Mouse (Mus musculus) MEL (cell line): ENCODE measurements around the gene Prdm16. TPM values are rescaled to one million over a fixed set of nuclear protein-coding genes. Genes with fewer than 3 reads are reported as not detected.

Experiments used
- DNase-seq: peaks from one replicate; pipeline ENCODE4 v3.0.0; 2011; ENCODE audit warnings: low read depth, low spot score
- H3K27ac ChIP-seq: 2 replicates; pipeline ENCODE4 v1.5.1; 2012; ENCODE audit warnings: low read depth, mild to moderate bottlenecking, control low read depth, low read length, moderate library complexity; ENCODE audit not compliant: control insufficient read depth
- H3K27me3 ChIP-seq, 2 experiments: fragments of 150-350 bp in 1 of 2; sonication (generic) in 1 of 2; 2 replicates each; pipeline ENCODE4 v1.6.1; 2012; ENCODE audit warnings: low read length in 2 of 2, mild to moderate bottlenecking in 2 of 2, improper control_type of control experiment in 1 of 2, moderate library complexity in 1 of 2; ENCODE audit not compliant: insufficient read depth in 2 of 2, control insufficient read depth in 1 of 2
- H3K36me3 ChIP-seq, 2 experiments: 2 replicates each; pipeline ENCODE4 v1.6.1; 2012 to 2014; ENCODE audit warnings: low read length in 2 of 2, improper control_type of control experiment in 1 of 2, inconsistent platforms in 1 of 2, mild to moderate bottlenecking in 1 of 2; ENCODE audit not compliant: insufficient read depth in 2 of 2, control insufficient read depth in 1 of 2
- H3K4me1 ChIP-seq, 2 experiments: fragments of 150-350 bp in 1 of 2; sonication (generic) in 1 of 2; 2 replicates each; pipeline ENCODE4 v1.6.1; 2012; ENCODE audit warnings: low read length in 2 of 2, improper control_type of control experiment in 1 of 2, mild to moderate bottlenecking in 1 of 2; ENCODE audit not compliant: insufficient read depth in 2 of 2, control insufficient read depth in 1 of 2
- H3K4me3 ChIP-seq, 2 experiments: fragments of 150-350 bp in 1 of 2; sonication (generic) in 1 of 2; 2 replicates each; pipeline ENCODE4 v1.5.1; 2012; ENCODE audit warnings: low read depth in 2 of 2, low read length in 2 of 2, mild to moderate bottlenecking in 2 of 2, moderate library complexity in 2 of 2, control low read depth in 1 of 2, improper control_type of control experiment in 1 of 2; ENCODE audit not compliant: control insufficient read depth in 1 of 2, insufficient read depth in 1 of 2
- H3K79me2 ChIP-seq: 2 replicates; pipeline ENCODE4 v1.6.1; 2012; ENCODE audit warnings: mild to moderate bottlenecking, low read length, moderate library complexity; ENCODE audit not compliant: control insufficient read depth, poor library complexity, insufficient read depth
- H3K9ac ChIP-seq: 2 replicates; pipeline ENCODE4 v1.6.1; 2012; ENCODE audit warnings: low read depth, mild to moderate bottlenecking, control low read depth, low read length, moderate library complexity; ENCODE audit not compliant: control insufficient read depth, poor library complexity, severe bottlenecking
- H3K9me3 ChIP-seq: fragments of 150-350 bp; sonication (generic); replicated peaks from 2 replicates; pipeline ENCODE4 v1.6.1; 2012; ENCODE audit warnings: mild to moderate bottlenecking, low read length, improper control_type of control experiment, moderate library complexity; ENCODE audit not compliant: insufficient read depth
- BHLHE40 ChIP-seq: IDR thresholded peaks from 2 replicates; pipeline ENCODE4 v1.6.1; 2012; ENCODE audit warnings: low read depth, mild to moderate bottlenecking, inconsistent platforms, low read length, improper control_type of control experiment, borderline replicate concordance
- CHD1 ChIP-seq: IDR thresholded peaks from 2 replicates; pipeline ENCODE4 v1.6.1; 2012; ENCODE audit warnings: low read depth, mild to moderate bottlenecking, inconsistent platforms, low read length, improper control_type of control experiment
- CHD2 ChIP-seq: IDR thresholded peaks from 2 replicates; pipeline ENCODE4 v1.6.1; 2011; ENCODE audit warnings: low read length, improper control_type of control experiment
- CTCF ChIP-seq, 3 experiments: IDR thresholded peaks in 2 of 3; conservative IDR thresholded peaks in 1 of 3; 2 replicates each; pipeline ENCODE4 v1.5.1; 2011 to 2012; ENCODE audit warnings: low read length in 3 of 3, low read depth in 2 of 3, mild to moderate bottlenecking in 2 of 3, improper control_type of control experiment in 1 of 3, inconsistent platforms in 1 of 3, mixed read lengths in 1 of 3, moderate library complexity in 1 of 3; ENCODE audit not compliant: control insufficient read depth in 1 of 3, insufficient read depth in 1 of 3, poor library complexity in 1 of 3, severe bottlenecking in 1 of 3
- E2F4 ChIP-seq: IDR thresholded peaks from 2 replicates; pipeline ENCODE4 v1.6.1; 2011; ENCODE audit warnings: low read depth, low read length, improper control_type of control experiment, borderline replicate concordance
- ELF1 ChIP-seq: IDR thresholded peaks from 2 replicates; pipeline ENCODE4 v1.6.1; 2014; ENCODE audit warnings: low read depth, mild to moderate bottlenecking, inconsistent platforms, low read length, improper control_type of control experiment, moderate library complexity
- EP300 ChIP-seq, 2 experiments: IDR thresholded peaks; 2 replicates each; pipeline ENCODE4 v1.6.1; 2011; ENCODE audit warnings: improper control_type of control experiment in 2 of 2, low read length in 2 of 2, low read depth in 1 of 2, mild to moderate bottlenecking in 1 of 2
- JUND ChIP-seq: IDR thresholded peaks from 2 replicates; pipeline ENCODE4 v1.6.1; 2011; ENCODE audit warnings: low read depth, mild to moderate bottlenecking, improper control_type of control experiment, low read length
- KAT2A ChIP-seq: conservative IDR thresholded peaks from 2 replicates; pipeline ENCODE4 v1.6.1; 2012; ENCODE audit warnings: low read depth, low read length, improper control_type of control experiment, inconsistent platforms
- MAX ChIP-seq: IDR thresholded peaks from 2 replicates; pipeline ENCODE4 v1.6.1; 2011; ENCODE audit warnings: low read length, improper control_type of control experiment
- MAZ ChIP-seq: IDR thresholded peaks from 2 replicates; pipeline ENCODE4 v1.6.1; 2012; ENCODE audit warnings: low read depth, mild to moderate bottlenecking, inconsistent platforms, low read length, improper control_type of control experiment
- MEF2A ChIP-seq: IDR thresholded peaks from 2 replicates; pipeline ENCODE4 v1.6.1; 2014; ENCODE audit warnings: low read depth, mild to moderate bottlenecking, inconsistent platforms, low read length, improper control_type of control experiment; ENCODE audit not compliant: poor library complexity, insufficient replicate concordance, severe bottlenecking; ENCODE audit errors: extremely low read depth
- MXI1 ChIP-seq: IDR thresholded peaks from 2 replicates; pipeline ENCODE4 v1.6.1; 2011; ENCODE audit warnings: mild to moderate bottlenecking, low read depth, low read length, improper control_type of control experiment
- MYB ChIP-seq: IDR thresholded peaks from 2 replicates; pipeline ENCODE4 v1.6.1; 2011; ENCODE audit warnings: mild to moderate bottlenecking, low read depth, low read length, improper control_type of control experiment
- NRF1 ChIP-seq: IDR thresholded peaks from 2 replicates; pipeline ENCODE4 v1.6.1; 2014; ENCODE audit warnings: low read depth, mild to moderate bottlenecking, inconsistent platforms, low read length, improper control_type of control experiment, moderate library complexity; ENCODE audit not compliant: poor library complexity, insufficient read depth, severe bottlenecking
- POLR2AphosphoS5 ChIP-seq: IDR thresholded peaks from 2 replicates; pipeline ENCODE4 v1.6.1; 2012; ENCODE audit warnings: low read depth, borderline replicate concordance, mild to moderate bottlenecking, inconsistent platforms, low read length, moderate library complexity, mixed read lengths
- RAD21 ChIP-seq: IDR thresholded peaks from 2 replicates; pipeline ENCODE4 v1.6.1; 2011; ENCODE audit warnings: mild to moderate bottlenecking, low read depth, low read length, improper control_type of control experiment
- RCOR1 ChIP-seq: IDR thresholded peaks from 2 replicates; pipeline ENCODE4 v1.6.1; 2012; ENCODE audit warnings: low read depth, mild to moderate bottlenecking, inconsistent platforms, low read length, improper control_type of control experiment
- SIN3A ChIP-seq: IDR thresholded peaks from 2 replicates; pipeline ENCODE4 v1.6.1; 2012; ENCODE audit warnings: low read length, improper control_type of control experiment, inconsistent platforms
- SMC3 ChIP-seq: IDR thresholded peaks from 2 replicates; pipeline ENCODE4 v1.6.1; 2011; ENCODE audit warnings: low read depth, low read length, improper control_type of control experiment
- TAL1 ChIP-seq: IDR thresholded peaks from 2 replicates; pipeline ENCODE4 v1.6.1; 2012; ENCODE audit warnings: mild to moderate bottlenecking, inconsistent platforms, low read length, moderate library complexity, mixed read lengths
- UBTF ChIP-seq: IDR thresholded peaks from 2 replicates; pipeline ENCODE4 v1.6.1; 2012; ENCODE audit warnings: low read depth, mild to moderate bottlenecking, inconsistent platforms, low read length, improper control_type of control experiment, moderate library complexity, borderline replicate concordance; ENCODE audit not compliant: insufficient read depth
- USF1 ChIP-seq: IDR thresholded peaks from 2 replicates; pipeline ENCODE4 v1.6.1; 2014; ENCODE audit warnings: low read depth, mild to moderate bottlenecking, inconsistent platforms, low read length, improper control_type of control experiment, moderate library complexity
- USF2 ChIP-seq, 2 experiments: IDR thresholded peaks; 2 replicates each; pipeline ENCODE4 v1.6.1; 2011 to 2012; ENCODE audit warnings: improper control_type of control experiment in 2 of 2, low read length in 2 of 2, borderline replicate concordance in 1 of 2, inconsistent platforms in 1 of 2, low read depth in 1 of 2, mild to moderate bottlenecking in 1 of 2; ENCODE audit not compliant: insufficient read depth in 1 of 2
- ZC3H11A ChIP-seq: IDR thresholded peaks from 2 replicates; pipeline ENCODE4 v1.6.1; 2012; ENCODE audit warnings: low read depth, mild to moderate bottlenecking, inconsistent platforms, low read length, improper control_type of control experiment
- ZMIZ1 ChIP-seq: IDR thresholded peaks from 2 replicates; pipeline ENCODE4 v1.6.1; 2012; ENCODE audit warnings: low read depth, mild to moderate bottlenecking, inconsistent platforms, low read length, improper control_type of control experiment, moderate library complexity
- ZNF384 ChIP-seq: IDR thresholded peaks from 2 replicates; pipeline ENCODE4 v1.6.1; 2012; ENCODE audit warnings: low read depth, mild to moderate bottlenecking, inconsistent platforms, low read length, improper control_type of control experiment
- polyA plus RNA-seq, 2 experiments: library from polyadenylated mRNA; stranded (reverse) in 1 of 2; unstranded in 1 of 2; fragments of >175 nt in 1 of 2; fragments of >200 nt in 1 of 2; gene quantifications; 2 replicates each; pipeline versions ENCODE4 v1.2.1 to v1.2.4; 2012; ENCODE audit warnings: low replicate concordance in 2 of 2, low read depth in 1 of 2; ENCODE audit not compliant: insufficient read length in 2 of 2, insufficient read depth in 1 of 2, missing spikeins in 1 of 2
- total RNA-seq: library from RNA; depleted of rRNA; stranded (reverse); fragments of 300-350 nt; gene quantifications from 2 replicates; pipeline ENCODE4 v1.2.3, GENCODE M21; 2012

Prdm16 gene
- total and polyA plus RNA-seq, 3 experiments, result not detected

GRCm38 (mm10) chr4:154331271-154331670 is 305.4 kb downstream of the Prdm16 start:
- H3K4me1 ChIP-seq, result no peaks in the 10 kb centered on the region
- no peak overlapping the region for H3K4me3 ChIP-seq
- no peaks in the 10 kb centered on the region for H3K27me3 ChIP-seq
- no peak overlapping the region for H3K9ac ChIP-seq
- no peaks in the 10 kb centered on the region for H3K79me2 ChIP-seq
- no peak for DNase-seq
- no peak for TF ChIP-seq CTCF (IDR thresholded peaks at IDR 0.05 in 2 of 3, conservative IDR thresholded peaks at IDR 0.05 in 1 of 3; ENCODE audit: control insufficient read depth in 1 of 3, insufficient read depth in 1 of 3, low read depth in 2 of 3, low read length in 3 of 3, poor library complexity in 1 of 3, severe bottlenecking in 1 of 3)
- no peak for TF ChIP-seq NRF1
- no peak for TF ChIP-seq RCOR1
- TF ChIP-seq ELF1, result no peak
- TF ChIP-seq ZNF384, result no peak
- no peak for TF ChIP-seq CHD1
- TF ChIP-seq JUND, result no peak
- TF ChIP-seq KAT2A, result no peak
- no peak for TF ChIP-seq MXI1
- TF ChIP-seq EP300 (IDR thresholded peaks at IDR 0.05; ENCODE audit: low read depth in 1 of 2, low read length in 2 of 2), result no peak
- TF ChIP-seq USF2 (IDR thresholded peaks at IDR 0.05; ENCODE audit: borderline replicate concordance in 1 of 2, insufficient read depth in 1 of 2, low read depth in 1 of 2, low read length in 2 of 2), result no peak
- no peak for TF ChIP-seq UBTF
- TF ChIP-seq ZC3H11A, result no peak
- no peak for TF ChIP-seq SMC3
- no peak for TF ChIP-seq MEF2A
- H3K27ac ChIP-seq, result no peak overlapping the region
- H3K9me3 ChIP-seq, result no peaks in the 10 kb centered on the region
- no peaks in the 10 kb centered on the region for H3K36me3 ChIP-seq

DNA sequence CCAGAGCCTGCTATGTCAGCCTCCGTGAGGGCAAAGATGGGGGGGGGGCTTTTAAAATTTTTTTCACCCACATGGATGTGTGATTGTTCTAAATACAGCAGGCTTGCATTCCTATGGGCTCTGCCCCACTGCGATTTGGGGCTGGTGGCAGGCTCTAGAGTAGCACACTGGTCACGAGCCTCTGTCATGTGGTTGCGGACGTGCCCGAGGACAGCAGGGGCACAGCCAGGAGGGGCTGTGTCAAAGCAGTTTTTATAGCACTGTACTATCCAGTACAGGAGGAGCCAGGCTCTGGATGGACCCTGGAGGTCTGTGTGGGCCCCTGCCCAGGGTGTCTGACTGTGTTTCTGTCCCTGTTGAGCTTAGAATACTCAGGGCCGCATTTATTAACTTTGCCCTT is 306.7 kb downstream of the Prdm16 start:
- H3K36me3 ChIP-seq, result no peaks in the 10 kb centered on the region
- H3K4me3 ChIP-seq, result no peak overlapping the region
- TF ChIP-seq MAX, result no peak
- TF ChIP-seq UBTF, result no peak
- TF ChIP-seq MYB, result no peak
- TF ChIP-seq USF2 (IDR thresholded peaks at IDR 0.05; ENCODE audit: borderline replicate concordance in 1 of 2, insufficient read depth in 1 of 2, low read depth in 1 of 2, low read length in 2 of 2), result no peak
- no peak for TF ChIP-seq MAZ
- no peak for TF ChIP-seq USF1
- no peak for TF ChIP-seq E2F4
- no peak for TF ChIP-seq CHD2
- TF ChIP-seq ZNF384, result no peak
- TF ChIP-seq ZMIZ1, result no peak
- TF ChIP-seq POLR2AphosphoS5, result no peak
- no peak for TF ChIP-seq BHLHE40
- no peak for TF ChIP-seq SIN3A
- no peak for TF ChIP-seq TAL1
- TF ChIP-seq RCOR1, result no peak
- no peak for TF ChIP-seq KAT2A
- TF ChIP-seq RAD21, result no peak
- TF ChIP-seq, all 39 proteins: peak for 0
- Histone ChIP-seq H3K4me1 (no peaks in the 10 kb centered on the region), H3K27ac (no peak overlapping the region), H3K9ac (no peak overlapping the region), H3K27me3 (no peaks in the 10 kb centered on the region), H3K79me2 (no peaks in the 10 kb centered on the region), H3K9me3 (no peaks in the 10 kb centered on the region)
- DNase-seq, result no peak
